Mouse (Mus musculus): ENCODE data around the gene Myo1c. TPM values are rescaled to one million over a fixed set of nuclear protein-coding genes. Genes with fewer than 3 reads are reported as not detected.
"Not testable (repeated sequence)": the region's sequence is repeated elsewhere in the genome, so short reads cannot be mapped to it uniquely, and the experiment has no call there.

Myo1c gene
- polyA plus RNA-seq, 1 experiment from 2014 or later = 85.9 TPM

DNA sequence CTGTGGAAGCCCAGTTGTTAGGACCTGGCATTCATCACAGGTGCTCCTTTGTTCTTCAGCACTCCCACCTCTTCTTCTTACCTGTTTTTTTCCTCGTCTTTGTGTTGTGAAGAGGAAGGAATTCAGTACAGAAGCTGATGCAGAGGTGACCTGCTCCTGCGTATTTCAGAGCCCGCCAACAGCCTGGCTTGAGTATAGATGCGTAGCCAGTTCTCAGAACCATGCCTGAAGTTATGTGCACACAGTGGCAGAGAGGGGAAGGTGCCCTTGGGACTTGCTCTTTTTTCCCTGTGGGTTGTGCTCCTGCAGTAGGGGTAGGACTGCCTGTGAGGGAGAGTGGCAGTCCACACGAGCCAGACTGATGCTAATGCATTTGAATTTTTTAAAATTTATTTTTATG is 43.3 kb downstream of the Myo1c start:
- Histone ChIP-seq H3K4me2 (replicated peaks; ENCODE audit: low read depth, low read length) (no peak overlapping the region), H3K4me1 (ENCODE audit: insufficient read depth, low read length) (no peaks in the 10 kb centered on the region), H3K27me3 (ENCODE audit: insufficient read depth, low read length) (no peaks in the 10 kb centered on the region), H3K4me3 (ENCODE audit: low read length) (no peak overlapping the region), H3K36me3 (ENCODE audit: insufficient read depth, low read length) (peaks cover 58% of the 10 kb centered on the region), H3K27ac (ENCODE audit: low read length) (no peak overlapping the region), H3K9me3 (ENCODE audit: low read length) (no peaks in the 10 kb centered on the region), H3K9ac (replicated peaks; ENCODE audit: low read length) (no peak overlapping the region)
- WGBS = 90% methylated on average over 5 of the region's 5 CpGs
- no peak for ATAC-seq (ENCODE audit: low FRiP score, low TSS enrichment)

DNA sequence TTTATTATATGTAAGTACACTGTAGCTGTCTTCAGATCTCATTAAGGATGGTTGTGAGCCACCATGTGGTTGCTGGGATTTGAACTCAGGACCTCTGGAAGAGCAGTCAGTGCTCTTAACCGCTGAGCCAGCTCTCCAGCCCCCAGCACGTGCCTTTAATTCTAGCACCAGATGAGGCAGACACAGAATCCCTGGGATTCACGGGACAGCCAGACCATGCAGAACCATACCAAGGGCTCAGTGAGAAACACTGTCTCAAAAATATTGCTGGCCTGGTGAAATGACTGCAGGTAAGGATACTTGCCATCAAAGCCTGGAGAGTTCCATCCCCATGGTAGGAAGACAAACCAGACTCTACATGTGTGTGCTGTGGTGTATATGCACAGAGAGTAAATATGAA is 47.2 kb downstream of the Myo1c start:
- H3K27ac ChIP-seq (ENCODE audit: low read length); H3K4me1 ChIP-seq (ENCODE audit: insufficient read depth, low read length); H3K9me3 ChIP-seq (ENCODE audit: low read length); ATAC-seq (ENCODE audit: low FRiP score, low TSS enrichment); H3K9ac ChIP-seq (replicated peaks; ENCODE audit: low read length); H3K4me2 ChIP-seq (replicated peaks; ENCODE audit: low read depth, low read length); H3K4me3 ChIP-seq (ENCODE audit: low read length); H3K27me3 ChIP-seq (ENCODE audit: insufficient read depth, low read length): not testable (repeated sequence)
- 92% methylated on average over 3 of the region's 3 CpGs for WGBS
- peaks cover 67% of the 10 kb centered on the region for H3K36me3 ChIP-seq (ENCODE audit: insufficient read depth, low read length)

DNA sequence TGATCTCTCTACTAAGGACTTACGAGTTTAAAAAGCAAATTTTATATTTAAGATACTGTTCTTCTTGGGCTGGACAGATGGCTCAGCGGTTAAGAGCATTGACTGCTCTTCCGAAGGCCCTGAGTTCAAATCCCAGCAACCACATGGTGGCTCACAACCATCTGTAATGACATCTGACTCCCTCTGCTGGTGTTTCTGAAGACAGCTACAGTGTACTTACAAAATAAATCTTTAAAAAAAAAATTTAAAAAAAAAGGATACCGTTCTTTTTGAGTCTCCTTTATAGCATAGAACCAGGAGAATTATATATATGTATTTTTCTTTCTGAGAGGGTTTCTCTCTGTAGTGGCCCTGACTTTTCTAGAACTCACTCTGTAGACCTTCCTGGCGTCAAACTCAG is 50.3 kb downstream of the Myo1c start:
- peaks cover 58% of the 10 kb centered on the region for H3K36me3 ChIP-seq (ENCODE audit: insufficient read depth, low read length)
- 92% methylated on average over 5 of the region's 5 CpGs for WGBS
- no peak for ATAC-seq (ENCODE audit: low FRiP score, low TSS enrichment)

DNA sequence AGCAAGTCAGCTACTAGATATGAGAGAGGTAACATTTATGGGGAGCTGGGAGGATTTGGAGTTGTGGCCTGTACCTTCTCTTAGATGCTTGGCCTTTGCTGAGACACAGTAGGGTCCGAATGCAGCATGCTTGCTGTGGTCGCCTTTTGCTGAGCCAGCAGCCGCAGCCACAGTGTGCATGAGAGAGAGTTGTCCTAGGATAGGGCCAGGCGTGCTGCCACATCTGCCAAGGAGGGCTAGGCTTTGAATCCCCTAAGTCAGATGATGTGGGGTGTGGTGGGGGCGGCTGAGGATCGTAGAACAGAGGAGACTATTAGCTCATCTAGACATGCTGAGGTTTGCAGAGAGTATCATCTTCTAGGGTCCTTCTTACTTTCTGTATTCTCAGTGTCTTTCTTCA is 52.5 kb downstream of the Myo1c start:
- no peak for ATAC-seq (ENCODE audit: low FRiP score, low TSS enrichment)
- H3K4me2 ChIP-seq (replicated peaks; ENCODE audit: low read depth, low read length) = no peak overlapping the region
- H3K27ac ChIP-seq (ENCODE audit: low read length) = no peak overlapping the region
- no peaks in the 10 kb centered on the region for H3K4me1 ChIP-seq (ENCODE audit: insufficient read depth, low read length)
- H3K36me3 ChIP-seq (ENCODE audit: insufficient read depth, low read length) = peaks cover 57% of the 10 kb centered on the region
- H3K27me3 ChIP-seq (ENCODE audit: insufficient read depth, low read length) = no peaks in the 10 kb centered on the region
- H3K9ac ChIP-seq (replicated peaks; ENCODE audit: low read length) = no peak overlapping the region
- no peak overlapping the region for H3K4me3 ChIP-seq (ENCODE audit: low read length)
- 86% methylated on average over 6 of the region's 6 CpGs for WGBS
- no peaks in the 10 kb centered on the region for H3K9me3 ChIP-seq (ENCODE audit: low read length)

More for the DNA sequence above, 50.3 kb downstream of the Myo1c start:
- H3K27me3 ChIP-seq (ENCODE audit: insufficient read depth, low read length) = no peaks in the 10 kb centered on the region
- H3K9me3 ChIP-seq (ENCODE audit: low read length) = no peaks in the 10 kb centered on the region
- no peak overlapping the region for H3K4me2 ChIP-seq (replicated peaks; ENCODE audit: low read depth, low read length)
- H3K4me3 ChIP-seq (ENCODE audit: low read length) = no peak overlapping the region
- no peak overlapping the region for H3K27ac ChIP-seq (ENCODE audit: low read length)
- H3K9ac ChIP-seq (replicated peaks; ENCODE audit: low read length) = no peak overlapping the region
- H3K4me1 ChIP-seq (ENCODE audit: insufficient read depth, low read length) = no peaks in the 10 kb centered on the region

DNA sequence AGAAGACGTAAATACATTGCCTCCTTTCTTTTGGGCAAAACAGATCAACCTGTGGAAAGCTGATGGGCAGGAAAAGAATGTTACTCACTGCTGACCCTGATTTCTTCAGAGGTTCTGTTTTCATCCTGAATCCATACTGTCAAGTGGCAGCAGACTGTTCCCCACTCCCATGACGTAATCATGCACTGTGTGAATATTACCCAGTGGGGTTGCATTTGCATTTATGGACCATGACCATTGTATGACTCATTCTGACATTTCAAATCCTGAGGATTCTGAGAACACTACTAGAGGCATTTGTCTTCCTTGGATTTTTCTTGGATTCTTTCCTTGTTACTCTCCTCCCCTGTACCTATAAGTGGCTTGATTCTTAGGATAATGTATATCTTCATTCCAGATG is 53.4 kb downstream of the Myo1c start:
- WGBS = 82% methylated on average over 2 of the region's 2 CpGs
- Histone ChIP-seq H3K27me3 (ENCODE audit: insufficient read depth, low read length) (no peaks in the 10 kb centered on the region), H3K36me3 (ENCODE audit: insufficient read depth, low read length) (peaks cover 48% of the 10 kb centered on the region), H3K27ac (ENCODE audit: low read length) (no peak overlapping the region), H3K4me1 (ENCODE audit: insufficient read depth, low read length) (no peaks in the 10 kb centered on the region), H3K9ac (replicated peaks; ENCODE audit: low read length) (no peak overlapping the region), H3K4me2 (replicated peaks; ENCODE audit: low read depth, low read length) (no peak overlapping the region), H3K4me3 (ENCODE audit: low read length) (no peak overlapping the region), H3K9me3 (ENCODE audit: low read length) (no peaks in the 10 kb centered on the region)
- ATAC-seq (ENCODE audit: low FRiP score, low TSS enrichment) = no peak

DNA sequence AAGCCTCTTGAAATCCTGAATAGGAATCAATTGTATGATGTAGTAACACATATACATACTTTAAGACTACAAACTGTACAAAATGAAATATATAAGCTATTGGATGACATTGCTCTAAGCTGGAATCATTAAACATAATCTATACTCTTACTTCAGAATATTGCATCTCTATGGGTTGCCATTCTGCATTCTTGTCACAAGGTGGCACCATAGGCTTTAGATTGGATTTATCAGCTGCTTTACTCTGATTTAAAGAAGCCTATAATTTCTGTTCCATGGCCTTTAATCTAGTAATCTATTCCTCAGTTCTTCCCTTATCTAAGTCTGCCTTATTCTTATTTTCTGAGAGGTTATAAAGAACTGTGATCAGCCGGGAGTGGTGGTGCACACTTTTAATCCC is 63.6 kb downstream of the Myo1c start:
- Histone ChIP-seq H3K36me3 (ENCODE audit: insufficient read depth, low read length) (no peaks in the 10 kb centered on the region), H3K4me1 (ENCODE audit: insufficient read depth, low read length) (no peaks in the 10 kb centered on the region)
- WGBS = 97% methylated on average over 1 of the region's 1 CpGs

DNA sequence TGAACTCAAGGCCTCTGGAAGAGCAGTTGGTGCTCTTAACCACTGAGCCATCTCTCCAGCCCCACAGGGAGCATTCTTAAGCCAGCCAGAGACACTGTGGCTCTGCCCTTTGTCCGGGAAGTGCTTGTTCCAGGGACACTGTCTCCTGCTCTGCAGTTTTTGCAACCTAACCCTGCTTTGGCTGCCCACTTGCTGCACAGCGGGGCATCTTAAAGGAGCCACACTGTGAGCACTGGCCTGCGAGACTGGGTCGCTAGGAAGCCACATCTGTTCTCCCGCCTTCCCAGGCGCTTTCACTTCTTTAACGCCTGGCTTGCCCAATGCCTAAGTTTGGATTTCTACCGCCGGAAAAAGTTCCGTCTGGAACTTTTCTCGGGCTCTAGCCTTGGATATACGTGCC is 65.3 kb downstream of the Myo1c start:
- Histone ChIP-seq H3K36me3 (ENCODE audit: insufficient read depth, low read length) (no peaks in the 10 kb centered on the region), H3K4me1 (ENCODE audit: insufficient read depth, low read length) (no peaks in the 10 kb centered on the region), H3K4me3 (ENCODE audit: low read length) (no peak overlapping the region), H3K27ac (ENCODE audit: low read length) (no peak overlapping the region), H3K9ac (replicated peaks; ENCODE audit: low read length) (no peak overlapping the region), H3K27me3 (ENCODE audit: insufficient read depth, low read length) (no peaks in the 10 kb centered on the region), H3K9me3 (ENCODE audit: low read length) (0 out of 2 replicates have a peak, but pooled peaks cover 1% of the 10 kb centered on the region), H3K4me2 (replicated peaks; ENCODE audit: low read depth, low read length) (no peak overlapping the region)
- 32% methylated on average over 12 of the region's 12 CpGs for WGBS
- ATAC-seq (ENCODE audit: low FRiP score, low TSS enrichment) = no peak

More for the DNA sequence above, 63.6 kb downstream of the Myo1c start:
- no peak overlapping the region for H3K9ac ChIP-seq (replicated peaks; ENCODE audit: low read length)
- H3K4me3 ChIP-seq (ENCODE audit: low read length) = no peak overlapping the region
- no peak for ATAC-seq (ENCODE audit: low FRiP score, low TSS enrichment)
- no peak overlapping the region for H3K4me2 ChIP-seq (replicated peaks; ENCODE audit: low read depth, low read length)
- no peak overlapping the region for H3K27ac ChIP-seq (ENCODE audit: low read length)
- no peaks in the 10 kb centered on the region for H3K9me3 ChIP-seq (ENCODE audit: low read length)
- H3K27me3 ChIP-seq (ENCODE audit: insufficient read depth, low read length) = no peaks in the 10 kb centered on the region

DNA sequence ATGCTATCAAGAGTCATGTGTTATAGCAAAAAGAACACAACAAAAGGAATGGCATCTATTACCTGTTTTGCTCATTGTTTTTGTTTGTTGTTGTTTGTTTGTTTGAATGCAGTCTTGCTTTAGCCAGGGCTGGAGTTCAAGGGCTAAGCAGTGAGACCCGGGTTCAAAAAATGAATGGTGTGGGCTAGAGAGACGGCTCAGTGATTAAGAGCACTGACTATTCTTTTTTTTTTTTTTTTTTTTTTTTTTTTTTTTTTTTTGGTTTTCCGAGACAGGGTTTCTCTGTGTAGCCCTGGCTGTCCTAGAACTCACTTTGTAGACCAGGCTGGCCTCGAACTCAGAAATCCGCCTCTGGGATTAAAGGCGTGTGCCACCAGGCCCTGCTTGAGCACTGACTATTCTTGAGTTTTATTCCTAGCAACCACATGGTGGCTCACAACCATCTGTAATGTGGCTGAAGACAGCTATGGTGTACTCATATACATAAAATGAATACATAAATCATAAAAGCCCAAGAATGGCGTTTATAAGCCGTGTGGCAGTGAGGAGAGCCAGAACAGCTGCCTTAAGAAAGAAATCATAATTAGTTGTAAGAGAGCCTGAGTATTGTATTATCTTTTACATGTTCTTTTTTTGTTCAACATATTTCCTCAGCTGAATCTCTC is 66.5 kb downstream of the Myo1c start:
- no peak overlapping the region for H3K9ac ChIP-seq (replicated peaks; ENCODE audit: low read length)
- no peak overlapping the region for H3K4me3 ChIP-seq (ENCODE audit: low read length)
- H3K4me1 ChIP-seq (ENCODE audit: insufficient read depth, low read length) = no peaks in the 10 kb centered on the region
- no peak overlapping the region for H3K27ac ChIP-seq (ENCODE audit: low read length)
- no peaks in the 10 kb centered on the region for H3K36me3 ChIP-seq (ENCODE audit: insufficient read depth, low read length)
- H3K9me3 ChIP-seq (ENCODE audit: low read length) = peaks cover 6% of the 10 kb centered on the region; the same call in 1 of the 2 replicates
- H3K4me2 ChIP-seq (replicated peaks; ENCODE audit: low read depth, low read length) = no peak overlapping the region
- WGBS = 72% methylated on average over 8 of the region's 8 CpGs
- ATAC-seq (ENCODE audit: low FRiP score, low TSS enrichment) = no peak
- no peaks in the 10 kb centered on the region for H3K27me3 ChIP-seq (ENCODE audit: insufficient read depth, low read length)

DNA sequence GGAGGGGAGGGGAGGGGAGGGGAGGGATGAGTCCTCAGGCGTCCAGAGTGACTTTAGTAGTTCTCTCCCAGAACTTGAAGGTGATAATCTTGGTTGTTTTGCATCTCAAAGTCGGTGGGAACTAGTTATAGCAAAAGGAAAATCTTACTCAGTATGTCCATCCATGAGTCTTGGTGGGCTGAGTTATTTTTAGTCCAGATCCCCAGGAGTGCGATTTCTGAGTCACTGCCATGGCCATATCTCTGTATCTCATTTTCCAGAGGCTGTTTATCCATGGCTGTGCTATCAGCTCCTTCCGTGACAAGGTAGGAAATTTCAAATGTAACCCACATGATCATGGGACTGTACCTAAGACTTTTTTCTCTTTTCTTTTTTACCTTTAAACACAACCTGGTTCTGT is 72.0 kb downstream of the Myo1c start:
- WGBS = 57% methylated on average over 4 of the region's 4 CpGs
- no peak overlapping the region for H3K27ac ChIP-seq (ENCODE audit: low read length)
- H3K9me3 ChIP-seq (ENCODE audit: low read length) = peaks cover 6% of the 10 kb centered on the region; the same call in 1 of the 2 replicates
- no peaks in the 10 kb centered on the region for H3K4me1 ChIP-seq (ENCODE audit: insufficient read depth, low read length)
- H3K9ac ChIP-seq (replicated peaks; ENCODE audit: low read length) = no peak overlapping the region
- no peak overlapping the region for H3K4me2 ChIP-seq (replicated peaks; ENCODE audit: low read depth, low read length)
- ATAC-seq (ENCODE audit: low FRiP score, low TSS enrichment) = no peak
- no peaks in the 10 kb centered on the region for H3K36me3 ChIP-seq (ENCODE audit: insufficient read depth, low read length)
- no peaks in the 10 kb centered on the region for H3K27me3 ChIP-seq (ENCODE audit: insufficient read depth, low read length)
- no peak overlapping the region for H3K4me3 ChIP-seq (ENCODE audit: low read length)

Measured in kidney, embryonic 16.5 days (tissue).